Mouse (Mus musculus) gonadal fat pad, adult 2 months (tissue): Measurements from ENCODE around the gene Clstn3. TPM values are rescaled to one million over a fixed set of nuclear protein-coding genes. Genes with fewer than 3 reads are reported as not detected.
"Not testable (repeated sequence)": the region's sequence is repeated elsewhere in the genome, so short reads cannot be mapped to it uniquely, and the experiment has no call there.

Source experiments
- DNase-seq: peaks from one replicate; pipeline ENCODE4 v3.0.0-alpha.2; 2012; ENCODE audit warnings: low read depth
- polyA plus RNA-seq: library from polyadenylated mRNA; depleted of rRNA; stranded (reverse); fragments of >200 nt; gene quantifications from 2 replicates; pipeline ENCODE4 v1.2.3, GENCODE M21; 2012; rRNA removed

The Clstn3 gene
- polyA plus RNA-seq: 11.2 and 31.7 TPM in 2 replicates

- no peak for DNase-seq
Measured at GRCm38 (mm10) chr6:124464305-124465271, at the start of gene Clstn3. Clstn3 (minus strand) TSS chr6:124464794.

GRCm38 (mm10) chr6:124512355-124512836 lies 47.8 kb upstream of the Clstn3 start, which contains the start of gene C1ra:
C1ra (plus strand) TSS chr6:124512405.
- DNase-seq: no peak

GRCm38 (mm10) chr6:124511936-124512335 lies 47.3 kb upstream of the Clstn3 start:
- no peak for DNase-seq

- not testable (repeated sequence) for DNase-seq
Measured at GRCm38 (mm10) chr6:124509192-124509591, 44.6 kb upstream of the Clstn3 start.

- no peak for DNase-seq
Measured at GRCm38 (mm10) chr6:124508292-124508691, 43.7 kb upstream of the Clstn3 start.

- no peak for DNase-seq
Measured at GRCm38 (mm10) chr6:124506991-124507390, 42.4 kb upstream of the Clstn3 start.

- DNase-seq: no peak
Measured at GRCm38 (mm10) chr6:124505028-124505427, 40.4 kb upstream of the Clstn3 start.

- DNase-seq: no peak
Measured at GRCm38 (mm10) chr6:124502021-124502420, 37.4 kb upstream of the Clstn3 start.

GRCm38 (mm10) chr6:124501473-124501872 lies 36.9 kb upstream of the Clstn3 start:
- no peak for DNase-seq

GRCm38 (mm10) chr6:124499914-124500566 lies 35.4 kb upstream of the Clstn3 start:
- no peak for DNase-seq

- no peak for DNase-seq
Measured at GRCm38 (mm10) chr6:124496054-124496453, 31.5 kb upstream of the Clstn3 start.

GRCm38 (mm10) chr6:124493886-124494285 lies 29.3 kb upstream of the Clstn3 start:
- DNase-seq: no peak

GRCm38 (mm10) chr6:124492842-124493561 lies 28.4 kb upstream of the Clstn3 start, which contains the start of gene C1rl:
C1rl (plus strand) TSS chr6:124493113.
- no peak for DNase-seq

- DNase-seq: no peak
Measured at GRCm38 (mm10) chr6:124491427-124491826, 26.8 kb upstream of the Clstn3 start.

GRCm38 (mm10) chr6:124488952-124489351 lies 24.4 kb upstream of the Clstn3 start:
- DNase-seq: no peak

GRCm38 (mm10) chr6:124487509-124487908 lies 22.9 kb upstream of the Clstn3 start:
- DNase-seq: no peak

- DNase-seq: no peak
Measured at GRCm38 (mm10) chr6:124485414-124486144, 21.0 kb upstream of the Clstn3 start.

- no peak for DNase-seq
Measured at GRCm38 (mm10) chr6:124484851-124485250, 20.3 kb upstream of the Clstn3 start.

- DNase-seq: not testable (repeated sequence)
Measured at GRCm38 (mm10) chr6:124483831-124484230, 19.2 kb upstream of the Clstn3 start.

- no peak for DNase-seq
Measured at GRCm38 (mm10) chr6:124481571-124481970, 17.0 kb upstream of the Clstn3 start.

GRCm38 (mm10) chr6:124480295-124480694 lies 15.7 kb upstream of the Clstn3 start:
- no peak for DNase-seq
